Mouse (Mus musculus) kidney, postnatal 10 days (tissue): Measurements from ENCODE around the gene Yars.

Experiments used
- DNase-seq: peaks from one replicate; pipeline ENCODE4 v3.0.0; 2021; ENCODE audit warnings: mixed read lengths

The Yars gene

DNA sequence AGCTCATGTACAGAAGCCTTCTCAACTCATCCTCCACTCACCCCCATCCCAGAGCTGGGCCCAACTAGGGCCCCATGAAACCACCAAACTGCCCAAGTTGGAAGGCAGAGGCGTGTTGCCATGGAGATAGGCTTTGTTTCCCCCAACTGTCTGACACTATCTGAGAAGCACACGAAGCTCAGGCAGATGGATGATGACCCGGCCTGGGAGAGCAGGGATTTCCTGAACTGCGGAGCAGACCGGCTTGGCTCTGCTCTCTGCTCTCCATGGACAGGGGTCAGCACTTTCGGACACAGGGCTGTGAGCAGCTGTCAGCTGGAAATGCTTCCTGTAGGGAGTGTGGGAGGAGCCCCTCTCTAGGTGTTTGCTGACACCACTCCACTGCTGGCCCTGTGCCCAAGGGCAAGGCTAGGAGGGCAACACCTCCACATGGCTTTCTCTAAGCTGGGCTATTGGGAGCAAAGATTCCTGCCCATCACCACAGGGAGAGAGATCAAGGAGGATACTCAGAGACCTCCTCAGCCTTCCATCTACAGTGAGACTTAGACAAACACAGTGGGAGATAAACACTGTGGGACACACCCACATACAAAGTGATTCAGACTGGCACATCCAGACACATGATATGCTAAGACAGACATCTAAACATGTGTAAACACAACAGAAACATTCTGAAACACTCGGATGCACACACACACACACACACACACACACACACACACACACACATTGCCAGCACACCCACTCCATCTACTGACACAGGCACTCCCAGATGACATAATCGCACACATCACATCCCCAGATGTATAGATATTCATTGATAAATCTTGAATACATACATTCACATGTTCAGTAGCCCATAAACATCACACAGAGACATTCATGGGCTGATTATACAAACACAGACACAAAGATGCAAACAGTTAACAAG lies 67.2 kb downstream of the Yars start:
- peak; percentile 84 for DNase-seq

DNA sequence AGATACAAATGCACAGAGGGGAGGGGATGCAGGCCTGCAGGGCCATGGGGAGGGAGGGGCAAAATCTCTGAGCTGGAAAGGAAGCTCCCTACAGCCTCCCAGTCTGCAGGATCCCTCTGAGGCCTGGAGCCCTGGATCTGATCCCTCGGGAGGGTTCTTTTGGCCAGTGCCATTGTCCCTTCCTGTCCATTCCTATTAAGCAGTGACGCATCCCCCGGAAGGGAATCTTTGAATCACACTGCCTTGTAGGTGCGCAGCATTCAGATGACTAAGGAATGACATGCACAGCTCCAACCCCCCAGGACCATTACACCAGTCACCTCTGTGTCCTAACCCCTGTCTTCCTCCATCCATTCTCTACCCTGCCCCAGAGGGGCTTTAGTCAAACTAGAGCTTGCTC lies 69.5 kb downstream of the Yars start:
- DNase-seq, result peak; percentile 57

- peak; percentile 63 for DNase-seq
Measured at GRCm38 (mm10) chr4:129260678-129261077, 71.1 kb downstream of the Yars start.

DNA sequence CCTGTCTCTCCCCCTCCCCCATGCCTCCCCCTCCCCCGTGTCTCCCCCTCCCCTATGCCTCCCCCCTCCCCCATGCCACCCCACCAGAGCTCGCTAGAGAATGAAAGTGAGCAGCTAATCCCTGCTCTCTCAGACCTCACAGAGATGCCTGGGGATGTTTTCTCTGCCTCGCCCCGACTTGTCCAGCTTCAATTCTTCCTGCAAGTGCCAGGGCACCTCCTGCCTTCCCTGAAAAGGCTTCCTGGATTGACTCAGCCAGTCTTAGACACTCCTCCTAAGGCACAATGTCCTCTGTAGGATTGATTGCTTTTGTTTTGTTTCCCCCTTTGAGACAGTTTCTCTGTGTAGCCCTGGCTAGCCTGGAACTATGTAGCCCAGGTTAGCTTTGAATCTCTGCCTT lies 71.6 kb downstream of the Yars start, which contains the start of gene C77080:
TSS of gene C77080 (minus strand) at position 209 of the 400 bp plus-strand sequence.
- DNase-seq, result no peak

GRCm38 (mm10) chr4:129263225-129264021 lies 73.9 kb downstream of the Yars start:
- peak; percentile 74 for DNase-seq

DNA sequence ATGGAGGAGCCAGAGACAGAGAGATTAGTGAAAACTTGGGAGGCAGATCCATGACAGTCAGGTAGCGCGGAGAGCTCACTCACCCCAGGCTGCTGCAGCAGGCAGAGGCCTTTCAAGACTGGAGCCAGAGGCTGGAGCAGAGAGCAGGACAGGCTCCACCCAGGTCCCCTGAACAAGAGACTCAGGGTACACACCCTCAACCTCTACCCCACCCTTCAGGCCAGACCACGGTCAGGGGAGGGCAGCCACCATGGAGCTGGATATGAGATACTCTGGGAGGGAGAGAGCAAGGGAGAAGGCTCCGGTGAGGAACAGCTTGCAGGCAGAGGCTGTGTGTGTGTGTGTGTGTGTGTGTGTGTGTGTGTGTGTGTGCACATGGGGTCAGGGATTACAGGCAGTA lies 76.6 kb downstream of the Yars start:
- DNase-seq, result no peak

- no peak for DNase-seq
Measured at GRCm38 (mm10) chr4:129266821-129267220, 77.3 kb downstream of the Yars start.

DNA sequence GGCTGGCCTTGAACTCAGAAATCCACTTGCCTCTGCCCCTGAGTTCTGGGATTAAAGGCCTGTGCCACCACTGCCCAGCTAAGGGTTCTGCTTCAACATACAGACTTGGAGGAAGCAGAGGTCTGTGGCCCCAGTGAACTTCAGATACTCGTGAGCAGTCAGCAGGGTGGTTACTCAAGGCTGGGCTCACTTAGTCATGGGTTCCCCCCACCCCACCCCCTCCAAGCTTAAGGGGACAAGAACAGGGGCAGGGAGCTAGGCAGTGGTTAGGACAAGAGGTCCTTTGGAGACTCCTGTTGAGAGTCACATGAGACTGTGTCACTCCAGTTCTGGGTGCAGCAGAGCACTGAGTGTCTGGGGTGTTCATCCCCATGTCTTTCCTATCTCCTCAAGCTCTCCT lies 79.1 kb downstream of the Yars start:
- no peak for DNase-seq
